Mouse (Mus musculus) hindbrain, embryonic 13.5 days (tissue): ENCODE results near the gene Adk. TPM values are rescaled to one million over a fixed set of nuclear protein-coding genes. Genes with fewer than 3 reads are reported as not detected.
"Not testable (repeated sequence)": the region's sequence is repeated elsewhere in the genome, so short reads cannot be mapped to it uniquely, and the experiment has no call there.

Experiments used
- ATAC-seq: fragments of 200-750 bp; cut with Nextera tagmentation; 2 replicates; pipeline ENCODE4 v1.8.0; 2017; ENCODE audit warnings: moderate TSS enrichment; ENCODE audit not compliant: low FRiP score
- H3K27ac ChIP-seq: fragments of 300-500 bp; sonication (generic); 2 replicates; pipeline ENCODE4 v1.5.1; 2015; ENCODE audit warnings: inconsistent platforms, mild to moderate bottlenecking, moderate library complexity
- H3K27me3 ChIP-seq: fragments of 300-500 bp; sonication (generic); 2 replicates; pipeline ENCODE4 v1.6.1; 2015; ENCODE audit warnings: mild to moderate bottlenecking, inconsistent platforms
- H3K36me3 ChIP-seq: fragments of 300-500 bp; sonication (generic); 2 replicates; pipeline ENCODE4 v1.6.1; 2015; ENCODE audit warnings: mild to moderate bottlenecking, inconsistent platforms
- H3K4me1 ChIP-seq: fragments of 300-500 bp; sonication (generic); replicated peaks from 2 replicates; pipeline ENCODE4 v1.6.1; 2015; ENCODE audit warnings: inconsistent platforms
- H3K4me2 ChIP-seq: fragments of 300-500 bp; sonication (generic); 2 replicates; pipeline ENCODE4 v1.6.1; 2015; ENCODE audit warnings: inconsistent platforms, mild to moderate bottlenecking, moderate library complexity
- H3K4me3 ChIP-seq: fragments of 300-500 bp; sonication (generic); 2 replicates; pipeline ENCODE4 v1.5.1; 2015; ENCODE audit warnings: mild to moderate bottlenecking, inconsistent platforms
- H3K9ac ChIP-seq: fragments of 300-500 bp; sonication (generic); 2 replicates; pipeline ENCODE4 v1.6.1; 2015; ENCODE audit warnings: mild to moderate bottlenecking, inconsistent platforms
- H3K9me3 ChIP-seq: fragments of 300-500 bp; sonication (generic); 2 replicates; pipeline ENCODE4 v1.6.1; 2016; ENCODE audit warnings: inconsistent platforms
- WGBS: fragments of 180-500 bp; shearing (Covaris S2); methylation state at CpG from one replicate; pipeline ENCODE4 v1.1.7; 2015; 5-methylcytosine and 5-hydroxymethylcytosine counted together
- polyA plus RNA-seq: library from polyadenylated mRNA; unstranded; fragments of >200 nt; fragmentation: Nextera tagmentation; extraction: Ambion mirVana; gene quantifications from 2 replicates; pipeline ENCODE4 v1.2.1, GENCODE M21; 2015

Adk gene
- polyA plus RNA-seq, 1 experiment from 2014 or later: 42.2 TPM

DNA sequence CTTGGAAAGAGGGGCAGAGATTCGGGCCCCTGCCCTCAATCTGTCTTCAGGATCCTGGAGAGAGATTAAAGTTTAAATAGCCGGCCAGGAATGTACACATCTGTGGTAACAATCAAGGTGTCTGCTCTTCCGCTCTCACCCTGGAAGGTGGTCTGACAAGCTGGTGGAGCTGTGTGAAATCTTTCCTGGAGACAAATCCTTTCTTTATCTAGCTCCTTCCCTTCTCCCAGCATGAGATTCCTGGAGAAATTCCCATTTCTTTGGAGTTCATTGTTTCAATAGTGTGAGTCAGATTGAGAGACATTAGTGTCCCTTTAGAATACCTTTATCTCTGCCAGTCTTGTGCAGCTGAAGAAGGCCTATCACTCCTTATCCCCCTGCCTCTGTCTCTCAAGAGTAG is 36.4 kb downstream of the Adk start:
- WGBS: 53% methylated on average over 3 of the region's 3 CpGs
- no peaks in the 10 kb centered on the region for H3K9me3 ChIP-seq
- ATAC-seq: no peak

GRCm38 (mm10) chr14:21090400-21090799 is 38.0 kb downstream of the Adk start:
- H3K9me3 ChIP-seq: no peaks in the 10 kb centered on the region
- H3K9ac ChIP-seq: no peak overlapping the region
- H3K36me3 ChIP-seq: no peaks in the 10 kb centered on the region
- no peak overlapping the region for H3K4me3 ChIP-seq
- H3K27ac ChIP-seq: no peak overlapping the region
- 86% methylated on average over 3 of the region's 3 CpGs for WGBS
- peaks cover 13% of the 10 kb centered on the region for H3K4me1 ChIP-seq
- H3K4me2 ChIP-seq: no peak overlapping the region
- no peaks in the 10 kb centered on the region for H3K27me3 ChIP-seq
- no peak for ATAC-seq

More for the DNA sequence above, 36.4 kb downstream of the Adk start:
- no peak overlapping the region for H3K4me3 ChIP-seq
- no peaks in the 10 kb centered on the region for H3K27me3 ChIP-seq
- H3K4me1 ChIP-seq: peaks cover 13% of the 10 kb centered on the region
- H3K9ac ChIP-seq: no peak overlapping the region
- H3K4me2 ChIP-seq: no peak overlapping the region
- no peaks in the 10 kb centered on the region for H3K36me3 ChIP-seq
- H3K27ac ChIP-seq: no peak overlapping the region

- 94% methylated on average over 3 of the region's 3 CpGs for WGBS
- ATAC-seq: no peak
- Histone ChIP-seq H3K4me1 (peaks cover 13% of the 10 kb centered on the region), H3K9ac (no peak overlapping the region), H3K36me3 (no peaks in the 10 kb centered on the region), H3K27ac (no peak overlapping the region), H3K4me3 (no peak overlapping the region), H3K9me3 (no peaks in the 10 kb centered on the region), H3K4me2 (no peak overlapping the region), H3K27me3 (no peaks in the 10 kb centered on the region)
Measured at GRCm38 (mm10) chr14:21090930-21091486, 38.6 kb downstream of the Adk start.

DNA sequence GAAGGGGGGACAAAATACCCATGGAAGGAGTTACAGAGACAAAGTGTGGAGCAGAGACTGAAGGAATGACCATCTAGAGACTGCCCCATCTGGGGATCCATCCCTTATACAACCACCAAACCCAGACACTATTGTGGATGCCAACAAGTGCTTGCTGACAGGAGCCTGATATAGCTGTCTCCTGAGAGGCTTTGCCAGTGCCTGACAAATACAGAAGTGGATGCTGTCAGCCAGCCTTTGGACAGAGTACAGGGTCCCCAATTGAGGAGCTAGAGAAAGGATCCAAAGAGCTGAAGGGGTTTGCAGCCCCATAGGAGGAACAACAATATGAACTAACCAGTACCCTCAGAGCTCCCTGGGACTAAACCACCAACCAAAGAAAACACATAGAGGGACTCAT is 41.8 kb downstream of the Adk start:
- not testable (repeated sequence) for H3K4me1 ChIP-seq, H3K27me3 ChIP-seq, H3K36me3 ChIP-seq, H3K4me2 ChIP-seq, H3K9ac ChIP-seq, H3K4me3 ChIP-seq, H3K27ac ChIP-seq, ATAC-seq, H3K9me3 ChIP-seq

DNA sequence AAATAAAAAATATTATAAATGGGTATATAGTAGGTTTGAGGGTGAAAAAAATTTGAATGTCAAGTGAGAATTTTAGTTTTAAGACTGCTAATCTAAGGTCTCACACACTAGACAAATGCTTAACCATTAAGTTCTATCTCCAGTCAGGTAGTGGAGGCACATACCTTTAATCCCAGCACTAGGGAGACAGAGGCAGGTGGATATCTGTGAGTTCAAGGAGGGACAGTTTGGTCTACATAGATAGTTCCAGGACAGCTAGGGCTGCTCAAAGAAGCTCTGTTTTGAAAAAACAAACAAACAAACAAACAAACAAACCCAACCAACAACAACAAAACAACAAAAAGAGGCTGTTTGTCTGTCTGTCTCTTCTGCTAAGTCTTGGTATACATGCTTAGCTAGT is 43.9 kb downstream of the Adk start:
- H3K27me3 ChIP-seq: no peaks in the 10 kb centered on the region
- ATAC-seq: no peak
- no peaks in the 10 kb centered on the region for H3K4me1 ChIP-seq
- no peaks in the 10 kb centered on the region for H3K36me3 ChIP-seq
- H3K9me3 ChIP-seq: no peaks in the 10 kb centered on the region
- H3K4me3 ChIP-seq: no peak overlapping the region
- H3K27ac ChIP-seq: no peak overlapping the region
- H3K9ac ChIP-seq: no peak overlapping the region
- H3K4me2 ChIP-seq: no peak overlapping the region

GRCm38 (mm10) chr14:21096689-21097088 is 44.3 kb downstream of the Adk start:
- H3K4me3 ChIP-seq: no peak overlapping the region
- no peaks in the 10 kb centered on the region for H3K4me1 ChIP-seq
- WGBS: 85% methylated on average over 4 of the region's 4 CpGs
- no peak overlapping the region for H3K27ac ChIP-seq
- ATAC-seq: no peak
- no peak overlapping the region for H3K4me2 ChIP-seq
- no peak overlapping the region for H3K9ac ChIP-seq
- H3K9me3 ChIP-seq: no peaks in the 10 kb centered on the region
- H3K27me3 ChIP-seq: no peaks in the 10 kb centered on the region
- no peaks in the 10 kb centered on the region for H3K36me3 ChIP-seq

DNA sequence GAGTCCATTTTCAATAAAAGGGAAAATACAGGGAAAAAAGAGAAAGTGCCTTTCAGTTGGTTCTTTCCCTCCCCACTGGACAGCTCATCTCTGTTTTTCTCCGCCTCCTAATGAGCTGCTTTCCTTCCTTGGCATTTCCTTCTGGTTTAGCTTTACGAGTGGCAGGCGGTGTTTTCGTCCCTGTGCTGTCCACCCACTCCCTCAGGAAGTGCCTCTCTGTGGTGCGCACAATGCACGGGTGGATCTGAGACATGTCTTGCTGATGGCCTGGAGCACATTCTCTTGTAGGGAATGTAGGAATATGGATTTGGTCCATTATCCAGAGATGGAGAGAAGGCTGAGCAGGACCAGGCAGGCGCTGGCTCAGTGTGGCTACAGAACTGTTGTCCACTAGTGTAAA is 47.0 kb downstream of the Adk start:
- WGBS: 74% methylated on average over 7 of the region's 7 CpGs

DNA sequence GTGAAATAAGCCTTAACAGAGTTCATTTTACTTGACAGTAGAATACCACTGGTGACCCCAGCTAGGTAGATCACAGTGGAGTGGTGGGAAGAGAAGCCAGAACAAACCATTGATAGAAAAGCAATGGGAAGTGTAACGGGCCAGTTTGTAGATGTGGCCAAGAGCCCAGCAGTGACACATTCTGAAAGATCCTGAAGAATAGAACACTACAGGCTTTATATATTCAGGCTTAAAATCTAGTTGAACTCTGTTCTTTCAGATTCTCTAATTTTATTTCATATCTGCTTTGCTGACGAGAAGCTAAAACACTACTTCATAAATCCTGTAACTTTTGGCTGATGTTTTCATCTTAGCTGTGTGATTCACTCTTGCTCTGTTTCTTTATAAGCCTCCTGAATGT is 48.5 kb downstream of the Adk start:
- H3K4me2 ChIP-seq: no peak overlapping the region
- H3K4me1 ChIP-seq: no peaks in the 10 kb centered on the region
- no peaks in the 10 kb centered on the region for H3K36me3 ChIP-seq
- no peak for ATAC-seq
- H3K9ac ChIP-seq: no peak overlapping the region
- 83% methylated on average over 2 of the region's 2 CpGs for WGBS
- no peak overlapping the region for H3K4me3 ChIP-seq
- H3K27ac ChIP-seq: no peak overlapping the region
- H3K27me3 ChIP-seq: no peaks in the 10 kb centered on the region
- no peaks in the 10 kb centered on the region for H3K9me3 ChIP-seq

More for the DNA sequence above, 47.0 kb downstream of the Adk start:
- no peaks in the 10 kb centered on the region for H3K9me3 ChIP-seq
- H3K27ac ChIP-seq: no peak overlapping the region
- no peak for ATAC-seq
- no peaks in the 10 kb centered on the region for H3K27me3 ChIP-seq
- H3K36me3 ChIP-seq: no peaks in the 10 kb centered on the region
- no peaks in the 10 kb centered on the region for H3K4me1 ChIP-seq
- no peak overlapping the region for H3K9ac ChIP-seq
- no peak overlapping the region for H3K4me3 ChIP-seq
- H3K4me2 ChIP-seq: no peak overlapping the region

DNA sequence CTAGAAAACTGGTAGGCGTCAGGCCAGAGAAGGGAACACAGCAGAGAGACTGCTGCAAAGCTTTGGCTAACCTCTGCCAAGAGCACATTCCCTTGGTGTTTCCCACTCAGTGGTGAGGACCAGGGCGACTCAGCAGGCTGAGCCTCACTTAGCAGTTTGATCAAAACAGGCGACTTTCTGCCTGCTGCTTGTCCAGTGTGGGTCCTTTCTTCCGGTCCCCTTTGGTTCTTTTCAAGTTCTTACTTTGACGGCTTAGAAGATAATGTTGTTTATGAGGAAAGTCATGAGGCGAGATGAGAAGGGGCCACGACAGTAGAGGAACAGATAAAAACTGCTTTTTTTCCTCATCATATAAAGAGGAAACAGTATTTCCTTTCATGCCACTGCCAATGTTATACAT is 49.2 kb downstream of the Adk start:
- Histone ChIP-seq H3K27ac (no peak overlapping the region), H3K4me1 (no peaks in the 10 kb centered on the region), H3K36me3 (no peaks in the 10 kb centered on the region), H3K27me3 (no peaks in the 10 kb centered on the region), H3K4me3 (no peak overlapping the region), H3K9ac (no peak overlapping the region), H3K4me2 (no peak overlapping the region), H3K9me3 (no peaks in the 10 kb centered on the region)
- no peak for ATAC-seq
- 70% methylated on average over 7 of the region's 7 CpGs for WGBS

DNA sequence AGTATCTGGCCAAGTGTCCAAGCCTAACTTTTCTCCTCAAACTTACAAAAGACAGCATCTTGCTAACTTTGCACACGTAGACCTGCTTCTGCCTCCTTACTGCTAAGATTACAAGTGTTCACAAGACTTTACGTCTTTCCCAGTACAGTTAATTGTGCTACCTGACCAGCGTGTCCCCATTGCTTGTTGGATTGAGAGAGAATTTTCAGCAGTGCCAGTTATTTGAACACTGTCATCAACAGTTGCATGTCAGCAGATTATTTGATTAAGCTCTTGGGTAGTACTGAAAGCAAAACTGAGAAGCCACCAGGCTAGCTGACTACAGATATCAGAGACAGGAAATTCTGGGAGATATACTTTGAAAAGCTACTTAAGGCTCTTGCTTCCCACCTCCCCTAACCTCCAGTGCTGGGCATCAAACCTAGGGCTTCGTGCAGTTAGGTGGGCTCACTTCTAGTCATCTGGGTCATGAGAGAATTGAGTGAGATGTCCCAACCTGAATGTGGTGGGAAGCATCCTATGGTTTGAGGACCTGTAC is 50.4 kb downstream of the Adk start:
- no peak overlapping the region for H3K9ac ChIP-seq
- H3K27me3 ChIP-seq: no peaks in the 10 kb centered on the region
- no peaks in the 10 kb centered on the region for H3K36me3 ChIP-seq
- no peak overlapping the region for H3K4me3 ChIP-seq
- no peak for ATAC-seq
- H3K4me1 ChIP-seq: no peaks in the 10 kb centered on the region
- no peak overlapping the region for H3K27ac ChIP-seq
- no peaks in the 10 kb centered on the region for H3K9me3 ChIP-seq
- 97% methylated on average over 4 of the region's 4 CpGs for WGBS
- no peak overlapping the region for H3K4me2 ChIP-seq

DNA sequence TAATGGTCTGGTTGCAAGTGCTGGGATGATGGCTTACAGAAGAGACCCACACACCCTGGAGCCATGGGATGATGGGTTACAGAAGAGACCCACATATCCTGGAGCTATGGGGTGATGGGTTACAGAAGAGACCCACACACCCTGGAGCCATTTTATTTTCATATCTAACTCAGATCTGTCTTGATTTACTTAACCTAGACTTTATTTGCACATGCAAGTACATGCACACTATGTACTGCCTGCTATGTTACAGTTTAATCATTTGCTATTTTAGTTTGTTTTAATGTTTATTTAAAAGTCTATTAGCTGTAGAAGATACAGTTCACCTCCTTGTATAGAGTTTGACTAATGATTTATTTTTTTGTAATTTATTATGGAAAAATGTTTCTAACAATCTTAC is 52.7 kb downstream of the Adk start:
- Histone ChIP-seq H3K27me3 (no peaks in the 10 kb centered on the region), H3K27ac (no peak overlapping the region), H3K4me1 (no peaks in the 10 kb centered on the region), H3K9ac (no peak overlapping the region), H3K36me3 (no peaks in the 10 kb centered on the region), H3K4me3 (no peak overlapping the region), H3K9me3 (no peaks in the 10 kb centered on the region), H3K4me2 (no peak overlapping the region)
- ATAC-seq: no peak

DNA sequence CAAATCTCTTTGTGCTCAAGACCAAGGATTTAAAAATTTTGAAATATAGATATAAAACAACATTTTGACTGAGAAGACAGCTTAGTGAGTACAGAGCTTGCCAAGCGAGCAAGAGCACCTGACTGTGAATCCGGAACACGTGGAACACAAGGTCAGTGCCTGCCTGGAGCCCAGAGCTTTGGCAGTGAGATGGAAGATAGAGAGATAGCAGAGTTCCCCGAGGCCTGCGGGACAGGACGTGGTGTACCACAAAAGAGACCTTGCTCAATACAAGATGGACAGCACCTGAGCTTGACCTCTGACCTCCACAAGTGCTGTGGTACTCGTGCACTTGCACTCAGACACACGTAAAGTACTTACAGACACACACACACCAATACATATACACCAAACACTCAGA is 54.2 kb downstream of the Adk start:
- WGBS: 89% methylated on average over 8 of the region's 8 CpGs
- Histone ChIP-seq H3K36me3 (no peaks in the 10 kb centered on the region), H3K4me3 (no peak overlapping the region), H3K27ac (no peak overlapping the region), H3K9ac (no peak overlapping the region), H3K4me2 (no peak overlapping the region), H3K27me3 (no peaks in the 10 kb centered on the region), H3K9me3 (no peaks in the 10 kb centered on the region), H3K4me1 (no peaks in the 10 kb centered on the region)
- no peak for ATAC-seq

DNA sequence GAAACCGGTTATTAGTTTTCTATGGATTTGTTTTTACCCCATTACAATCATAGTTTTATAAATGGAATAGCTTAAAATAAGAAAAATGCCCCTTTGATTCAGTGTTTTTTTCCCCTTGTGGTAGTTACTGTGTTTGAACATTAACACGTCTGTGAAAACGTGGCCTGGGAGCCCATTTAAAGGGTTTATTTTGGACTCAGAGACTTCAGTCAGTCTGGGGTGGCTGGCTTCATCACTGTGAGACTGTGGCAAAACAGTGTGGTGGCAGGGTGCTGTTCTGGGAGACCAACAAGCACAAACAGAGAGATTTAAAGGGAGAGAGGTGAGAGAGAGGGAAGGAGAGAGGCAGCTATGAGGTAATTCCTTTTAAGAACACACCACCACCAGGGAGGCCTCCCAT is 55.2 kb downstream of the Adk start:
- Histone ChIP-seq H3K9ac (no peak overlapping the region), H3K4me2 (no peak overlapping the region), H3K4me3 (no peak overlapping the region), H3K4me1 (no peaks in the 10 kb centered on the region), H3K9me3 (no peaks in the 10 kb centered on the region), H3K36me3 (no peaks in the 10 kb centered on the region), H3K27me3 (no peaks in the 10 kb centered on the region), H3K27ac (no peak overlapping the region)
- ATAC-seq: no peak
- 78% methylated on average over 3 of the region's 3 CpGs for WGBS
